Mouse (Mus musculus) intestine, postnatal 0 days (tissue): Measurements from ENCODE around the gene Ceacam20. TPM values are rescaled to one million over a fixed set of nuclear protein-coding genes. Genes with fewer than 3 reads are reported as not detected.

ENCODE experiments used
- ATAC-seq: fragments of 200-750 bp; cut with Nextera tagmentation; 2 replicates; pipeline ENCODE4 v1.8.0; 2017; ENCODE audit warnings: mild to moderate bottlenecking, moderate TSS enrichment, moderate library complexity
- H3K27ac ChIP-seq: fragments of 300-500 bp; sonication (generic); 2 replicates; pipeline ENCODE4 v1.5.1; 2014; ENCODE audit warnings: mild to moderate bottlenecking, low read depth, low read length, moderate library complexity
- H3K27me3 ChIP-seq: fragments of 300-500 bp; sonication (generic); replicated peaks from 2 replicates; pipeline ENCODE4 v1.6.1; 2014; ENCODE audit warnings: low read length, mixed read lengths; ENCODE audit not compliant: control insufficient read depth, insufficient read depth
- H3K36me3 ChIP-seq: fragments of 300-500 bp; sonication (generic); 2 replicates; pipeline ENCODE4 v1.6.1; 2014; ENCODE audit warnings: mild to moderate bottlenecking, moderate library complexity; ENCODE audit not compliant: control insufficient read depth, insufficient read depth
- H3K4me1 ChIP-seq: fragments of 300-500 bp; sonication (generic); replicated peaks from 2 replicates; pipeline ENCODE4 v1.6.1; 2014; ENCODE audit warnings: antibody characterized with exemption, low read length, mixed read lengths; ENCODE audit not compliant: control insufficient read depth, insufficient read depth
- H3K4me2 ChIP-seq: fragments of 300-500 bp; sonication (generic); replicated peaks from 2 replicates; pipeline ENCODE4 v1.6.1; 2014; ENCODE audit warnings: low read depth, mild to moderate bottlenecking, moderate library complexity
- H3K4me3 ChIP-seq: fragments of 300-500 bp; sonication (generic); 2 replicates; pipeline ENCODE4 v1.5.1; 2014; ENCODE audit warnings: low read depth, low read length
- H3K9ac ChIP-seq: fragments of 300-500 bp; sonication (generic); 2 replicates; pipeline ENCODE4 v1.6.1; 2014; ENCODE audit warnings: mild to moderate bottlenecking, low read depth, low read length
- H3K9me3 ChIP-seq: fragments of 300-500 bp; sonication (generic); 2 replicates; pipeline ENCODE4 v1.6.1; 2016; ENCODE audit warnings: mixed run types; ENCODE audit not compliant: control insufficient read depth
- CTCF ChIP-seq: sonication (generic); IDR thresholded peaks from 2 replicates; pipeline ENCODE4 v1.5.1; 2016; ENCODE audit warnings: low read depth, mild to moderate bottlenecking, control low read depth, antibody characterized with exemption, moderate library complexity
- WGBS: fragments of 180-500 bp; shearing (Covaris S2); extraction: QIAGEN DNeasy Blood & Tissue Kit; methylation state at CpG from one replicate; pipeline ENCODE4 v1.1.7; 2014; 5-methylcytosine and 5-hydroxymethylcytosine counted together
- polyA plus RNA-seq: library from polyadenylated mRNA; unstranded; fragments of >200 nt; fragmentation: Nextera tagmentation; extraction: Ambion mirVana; gene quantifications from 2 replicates; pipeline ENCODE4 v1.2.1, GENCODE M21; 2015

Gene Ceacam20
- polyA plus RNA-seq, 1 experiment from 2014 or later, result 36.1 TPM

- Histone ChIP-seq H3K27me3 (no peaks in the 10 kb centered on the region), H3K9me3 (no peaks in the 10 kb centered on the region), H3K4me1 (no peaks in the 10 kb centered on the region), H3K9ac (no peak overlapping the region), H3K4me2 (no peak overlapping the region), H3K36me3 (no peaks in the 10 kb centered on the region; the same call in 1 of the 2 replicates), H3K27ac (peak overlapping the region; percentile 78), H3K4me3 (no peak overlapping the region)
- ATAC-seq, result peak; percentile 21
- TF ChIP-seq CTCF, result no peak
- WGBS, result 37% methylated on average over 9 of the region's 9 CpGs
Observed at GRCm38 (mm10) chr7:19953054-19953453, 12.2 kb upstream of the Ceacam20 start.

- H3K4me1 ChIP-seq, result no peaks in the 10 kb centered on the region
- no peaks in the 10 kb centered on the region for H3K36me3 ChIP-seq
- no peak for TF ChIP-seq CTCF
- H3K27me3 ChIP-seq, result no peaks in the 10 kb centered on the region
- H3K4me2 ChIP-seq, result no peak overlapping the region
- WGBS, result 66% methylated on average over 4 of the region's 4 CpGs
- H3K9me3 ChIP-seq, result no peaks in the 10 kb centered on the region
- H3K9ac ChIP-seq, result no peak overlapping the region
- no peak overlapping the region for H3K4me3 ChIP-seq
- H3K27ac ChIP-seq, result no peak overlapping the region
- no peak for ATAC-seq
Observed at GRCm38 (mm10) chr7:19955861-19956260, 9.4 kb upstream of the Ceacam20 start.

- ATAC-seq, result no peak
- H3K4me1 ChIP-seq, result no peaks in the 10 kb centered on the region
- H3K9me3 ChIP-seq, result no peaks in the 10 kb centered on the region
- H3K27me3 ChIP-seq, result no peaks in the 10 kb centered on the region
- H3K4me2 ChIP-seq, result no peak overlapping the region
- no peak overlapping the region for H3K4me3 ChIP-seq
- 3% methylated on average over 7 of the region's 7 CpGs for WGBS
- H3K9ac ChIP-seq, result no peak overlapping the region
- peak; percentile 92 for TF ChIP-seq CTCF
- no peaks in the 10 kb centered on the region for H3K36me3 ChIP-seq
- H3K27ac ChIP-seq, result no peak overlapping the region
Observed at GRCm38 (mm10) chr7:19956341-19956781, 8.9 kb upstream of the Ceacam20 start.

GRCm38 (mm10) chr7:19962423-19962822, 2.8 kb upstream of the Ceacam20 start:
- no peak overlapping the region for H3K4me2 ChIP-seq
- H3K36me3 ChIP-seq, result no peaks in the 10 kb centered on the region
- H3K4me3 ChIP-seq, result no peak overlapping the region
- no peak for TF ChIP-seq CTCF
- H3K27me3 ChIP-seq, result no peaks in the 10 kb centered on the region
- 33% methylated on average over 1 of the region's 1 CpGs for WGBS
- ATAC-seq, result peak; percentile 70
- H3K4me1 ChIP-seq, result 0 out of 2 replicates have a peak, but pooled peaks cover 6% of the 10 kb centered on the region
- no peak overlapping the region for H3K9ac ChIP-seq
- H3K9me3 ChIP-seq, result no peaks in the 10 kb centered on the region
- peak overlapping the region; percentile 85 for H3K27ac ChIP-seq

- ATAC-seq, result no peak
- H3K9ac ChIP-seq, result no peak overlapping the region
- no peak overlapping the region for H3K4me3 ChIP-seq
- 73% methylated on average over 3 of the region's 3 CpGs for WGBS
- no peak overlapping the region for H3K27ac ChIP-seq
- peaks cover 18% of the 10 kb centered on the region; the same call in 1 of the 2 replicates for H3K36me3 ChIP-seq
- H3K9me3 ChIP-seq, result no peaks in the 10 kb centered on the region
- no peaks in the 10 kb centered on the region for H3K27me3 ChIP-seq
- H3K4me1 ChIP-seq, result 0 out of 2 replicates have a peak, but pooled peaks cover 6% of the 10 kb centered on the region
- no peak for TF ChIP-seq CTCF
- H3K4me2 ChIP-seq, result no peak overlapping the region
Observed at GRCm38 (mm10) chr7:19969106-19969505, 3.9 kb downstream of the Ceacam20 start.

GRCm38 (mm10) chr7:19969541-19970090, 4.4 kb downstream of the Ceacam20 start:
- WGBS, result 93% methylated on average over 4 of the region's 4 CpGs
- Histone ChIP-seq H3K9ac (no peak overlapping the region), H3K27me3 (no peaks in the 10 kb centered on the region), H3K4me2 (no peak overlapping the region), H3K4me1 (0 out of 2 replicates have a peak, but pooled peaks cover 6% of the 10 kb centered on the region), H3K27ac (no peak overlapping the region), H3K9me3 (no peaks in the 10 kb centered on the region), H3K4me3 (no peak overlapping the region), H3K36me3 (peaks cover 22% of the 10 kb centered on the region; the same call in 1 of the 2 replicates)
- peak; percentile 54 for TF ChIP-seq CTCF
- no peak for ATAC-seq
